Mouse (Mus musculus) heart, embryonic 12.5 days (tissue): ENCODE measurements around the gene Krba1. TPM values are rescaled to one million over a fixed set of nuclear protein-coding genes. Genes with fewer than 3 reads are reported as not detected.

ENCODE experiments used
- ATAC-seq: fragments of 200-750 bp; cut with Nextera tagmentation; 2 replicates; pipeline ENCODE4 v1.8.0; 2017; ENCODE audit warnings: moderate TSS enrichment, moderate library complexity; ENCODE audit not compliant: insufficient number of reproducible peaks, low FRiP score
- H3K27ac ChIP-seq: fragments of 300-500 bp; sonication (generic); 2 replicates; pipeline ENCODE4 v1.5.1; 2016; ENCODE audit warnings: mild to moderate bottlenecking, moderate library complexity; ENCODE audit not compliant: poor library complexity, severe bottlenecking
- H3K27me3 ChIP-seq: fragments of 300-500 bp; sonication (generic); replicated peaks from 2 replicates; pipeline ENCODE4 v1.6.1; 2016; ENCODE audit warnings: mild to moderate bottlenecking, moderate library complexity
- H3K36me3 ChIP-seq: fragments of 300-500 bp; sonication (generic); 2 replicates; pipeline ENCODE4 v1.6.1; 2016; ENCODE audit warnings: mild to moderate bottlenecking, moderate library complexity
- H3K4me1 ChIP-seq: fragments of 300-500 bp; sonication (generic); replicated peaks from 2 replicates; pipeline ENCODE4 v1.6.1; 2016; ENCODE audit warnings: mild to moderate bottlenecking
- H3K4me2 ChIP-seq: fragments of 300-500 bp; sonication (generic); 2 replicates; pipeline ENCODE4 v1.6.1; 2016; ENCODE audit warnings: mild to moderate bottlenecking, moderate library complexity
- H3K4me3 ChIP-seq: fragments of 300-500 bp; sonication (generic); 2 replicates; pipeline ENCODE4 v1.5.1; 2016; ENCODE audit warnings: mild to moderate bottlenecking
- H3K9ac ChIP-seq: fragments of 300-500 bp; sonication (generic); 2 replicates; pipeline ENCODE4 v1.6.1; 2016; ENCODE audit warnings: mild to moderate bottlenecking, moderate library complexity
- H3K9me3 ChIP-seq: fragments of 300-500 bp; sonication (generic); replicated peaks from 2 replicates; pipeline ENCODE4 v1.6.1; 2016; ENCODE audit warnings: mild to moderate bottlenecking, moderate library complexity
- WGBS: fragments of 180-500 bp; shearing (Covaris S2); methylation state at CpG from one replicate; pipeline ENCODE4 v1.1.7; 2016; 5-methylcytosine and 5-hydroxymethylcytosine counted together
- polyA plus RNA-seq: library from polyadenylated mRNA; unstranded; fragments of >200 nt; fragmentation: Nextera tagmentation; extraction: Ambion mirVana; gene quantifications from 2 replicates; pipeline ENCODE4 v1.2.1, GENCODE M21; 2016

Gene Krba1
- polyA plus RNA-seq = 21.2 and 21.8 TPM in 2 replicates

DNA sequence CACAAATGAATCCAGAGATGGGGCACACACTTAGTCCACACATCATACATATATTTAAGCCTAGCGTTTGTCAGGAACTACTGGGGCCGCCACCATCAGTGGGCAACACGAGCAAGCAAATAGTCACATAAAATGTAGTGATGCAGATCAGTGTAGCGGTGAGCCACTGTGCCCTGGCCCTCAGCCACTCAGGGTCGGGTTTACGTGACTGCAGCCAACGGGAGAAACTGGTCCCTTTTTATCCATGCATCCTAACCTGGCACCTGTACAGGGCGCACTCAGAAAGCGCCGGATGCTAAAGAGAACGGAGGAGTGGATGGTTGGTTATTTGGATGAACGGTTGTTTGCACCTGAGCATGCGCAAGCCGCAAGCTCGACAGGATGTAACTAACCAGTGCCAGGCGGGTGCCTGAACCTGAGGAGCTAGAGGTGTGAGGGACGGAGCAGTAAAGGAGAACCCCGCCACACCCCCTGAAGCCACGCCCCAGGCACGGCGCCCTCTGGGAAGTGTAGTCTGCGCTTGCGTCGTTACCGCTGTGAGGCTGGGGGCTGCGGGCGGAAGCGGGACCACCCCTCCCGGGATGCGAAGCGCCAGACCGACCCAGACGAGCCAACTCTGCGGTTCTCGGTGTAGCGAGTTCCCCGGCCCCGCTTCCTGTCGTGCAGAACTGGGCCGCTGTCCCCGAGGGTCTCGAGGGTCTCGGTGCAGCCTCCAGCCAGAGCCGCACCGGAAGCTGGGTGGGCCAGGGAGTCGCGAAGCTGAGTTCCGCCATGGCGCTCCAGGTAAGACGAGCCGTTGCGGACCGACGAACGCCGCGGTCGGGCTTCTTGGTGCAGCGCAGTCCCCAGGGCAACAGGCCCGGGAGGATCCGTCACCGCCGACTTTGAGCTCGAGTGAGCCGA is at the start of gene Krba1:
Krba1 (plus strand) TSS at position 482 of the 903 bp plus-strand sequence.
- peak; percentile 90 for ATAC-seq
- no peaks in the 10 kb centered on the region for H3K27me3 ChIP-seq
- peaks cover 34% of the 10 kb centered on the region for H3K4me1 ChIP-seq
- H3K27ac ChIP-seq = peak within 1 kb of the TSS; percentile 87
- peak within 1 kb of the TSS; percentile 82 for H3K4me3 ChIP-seq
- H3K9ac ChIP-seq = peak within 1 kb of the TSS; percentile 92
- H3K4me2 ChIP-seq = peak within 1 kb of the TSS; percentile 72
- H3K36me3 ChIP-seq = no peaks in the 10 kb centered on the region
- no peaks in the 10 kb centered on the region for H3K9me3 ChIP-seq
- 2% methylated on average over 65 of the region's 65 CpGs for WGBS

GRCm38 (mm10) chr6:48358897-48359296 is 36.5 kb upstream of the Krba1 start:
- WGBS = 63% methylated on average over 3 of the region's 3 CpGs
- Histone ChIP-seq H3K9me3 (no peaks in the 10 kb centered on the region), H3K27me3 (no peaks in the 10 kb centered on the region), H3K4me3 (no peak overlapping the region), H3K36me3 (no peaks in the 10 kb centered on the region), H3K4me1 (no peaks in the 10 kb centered on the region), H3K4me2 (no peak overlapping the region), H3K27ac (no peak overlapping the region), H3K9ac (no peak overlapping the region)
- ATAC-seq = no peak

DNA sequence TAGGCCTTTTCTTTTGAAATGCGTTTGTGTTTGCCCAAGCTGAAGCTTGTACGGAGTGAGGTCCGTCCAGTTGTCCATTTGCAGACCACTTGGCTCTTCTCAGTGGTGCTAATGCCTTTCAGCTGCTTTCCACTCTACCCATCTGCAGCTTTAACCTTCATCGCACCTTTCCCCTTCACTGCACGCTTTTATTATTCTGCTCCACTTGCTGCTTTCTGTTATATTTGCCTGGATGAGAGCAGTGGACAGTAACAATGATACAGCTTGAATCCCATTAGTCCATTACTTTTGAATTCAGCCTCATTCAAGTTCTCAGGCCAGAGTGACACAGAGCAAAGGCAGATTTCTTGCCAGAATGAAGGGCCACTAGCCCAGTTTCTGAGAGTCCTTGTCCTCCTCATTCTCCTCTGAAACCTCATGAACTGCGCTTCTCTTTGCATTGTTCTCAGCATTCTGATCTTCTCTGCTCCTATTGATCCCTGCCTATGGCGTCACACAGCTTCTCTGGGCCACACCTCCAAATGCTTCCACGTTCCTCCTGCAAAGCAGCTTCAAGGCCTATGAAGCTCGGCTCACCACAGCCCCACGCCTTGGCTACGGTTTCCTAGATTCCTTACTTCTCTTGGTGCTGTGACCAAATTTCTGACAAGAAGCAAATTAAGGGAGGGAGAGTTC is 28.9 kb upstream of the Krba1 start:
- Histone ChIP-seq H3K27me3 (no peaks in the 10 kb centered on the region), H3K9me3 (no peaks in the 10 kb centered on the region), H3K4me1 (no peaks in the 10 kb centered on the region), H3K4me3 (no peak overlapping the region), H3K27ac (no peak overlapping the region), H3K36me3 (no peaks in the 10 kb centered on the region), H3K4me2 (no peak overlapping the region), H3K9ac (no peak overlapping the region)
- WGBS = 71% methylated on average over 11 of the region's 11 CpGs
- ATAC-seq = no peak

- no peak overlapping the region for H3K4me2 ChIP-seq
- H3K36me3 ChIP-seq = no peaks in the 10 kb centered on the region
- H3K9me3 ChIP-seq = no peaks in the 10 kb centered on the region
- H3K9ac ChIP-seq = no peak overlapping the region
- no peaks in the 10 kb centered on the region for H3K27me3 ChIP-seq
- no peaks in the 10 kb centered on the region for H3K4me1 ChIP-seq
- no peak for ATAC-seq
- WGBS = 55% methylated on average over 3 of the region's 3 CpGs
- no peak overlapping the region for H3K27ac ChIP-seq
- H3K4me3 ChIP-seq = no peak overlapping the region
Observed at GRCm38 (mm10) chr6:48388221-48388620, 7.2 kb upstream of the Krba1 start.

- no peak overlapping the region for H3K27ac ChIP-seq
- no peak overlapping the region for H3K4me3 ChIP-seq
- peaks cover 25% of the 10 kb centered on the region for H3K4me1 ChIP-seq
- no peak overlapping the region for H3K9ac ChIP-seq
- no peaks in the 10 kb centered on the region for H3K27me3 ChIP-seq
- H3K4me2 ChIP-seq = no peak overlapping the region
- H3K36me3 ChIP-seq = no peaks in the 10 kb centered on the region
- ATAC-seq = no peak
- H3K9me3 ChIP-seq = no peaks in the 10 kb centered on the region
Observed at GRCm38 (mm10) chr6:48393811-48394210, 1.6 kb upstream of the Krba1 start.

DNA sequence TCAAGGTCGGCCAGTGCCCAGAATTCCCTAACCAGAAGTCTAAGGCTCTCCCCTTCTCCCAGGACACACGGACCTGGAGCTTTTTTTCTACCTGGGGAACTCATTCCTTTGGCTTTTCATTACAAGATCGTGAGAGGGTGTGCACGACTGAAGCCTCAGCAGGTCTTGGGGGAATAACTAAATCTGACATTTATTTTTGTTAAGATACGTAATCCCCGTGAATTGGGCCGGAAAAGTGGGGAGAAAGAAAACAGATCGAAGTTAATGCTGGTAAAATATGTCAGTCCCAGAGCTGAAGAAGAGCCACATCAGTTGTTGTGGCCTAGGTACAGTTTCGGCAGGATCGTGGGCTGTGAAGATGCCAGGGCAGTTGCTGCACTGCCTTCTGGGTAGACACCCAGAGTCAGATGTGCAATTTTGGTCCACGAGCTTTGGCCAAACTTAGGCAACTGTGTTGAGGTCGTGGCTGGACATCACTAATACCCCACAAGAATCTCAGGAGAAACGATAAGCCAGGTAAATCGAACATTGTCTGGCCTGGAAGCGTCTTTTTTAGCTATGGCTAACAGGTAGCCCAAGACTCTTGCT is 716 bp downstream of the Krba1 start:
- no peak for ATAC-seq
- H3K4me1 ChIP-seq = peaks cover 40% of the 10 kb centered on the region
- no peaks in the 10 kb centered on the region for H3K36me3 ChIP-seq
- peak overlapping the region; percentile 82 for H3K4me3 ChIP-seq
- peak overlapping the region; percentile 92 for H3K9ac ChIP-seq
- H3K27ac ChIP-seq = peak overlapping the region; percentile 87
- 33% methylated on average over 15 of the region's 15 CpGs for WGBS
- H3K4me2 ChIP-seq = peak overlapping the region; percentile 72
- H3K27me3 ChIP-seq = no peaks in the 10 kb centered on the region
- H3K9me3 ChIP-seq = no peaks in the 10 kb centered on the region

- Histone ChIP-seq H3K27me3 (no peaks in the 10 kb centered on the region), H3K9ac (peak overlapping the region; percentile 92), H3K27ac (peak overlapping the region; percentile 87), H3K4me1 (peaks cover 44% of the 10 kb centered on the region), H3K4me2 (peak overlapping the region; percentile 72), H3K4me3 (peak overlapping the region; percentile 82), H3K9me3 (no peaks in the 10 kb centered on the region), H3K36me3 (no peaks in the 10 kb centered on the region)
- ATAC-seq = no peak
- WGBS = 100% methylated on average over 1 of the region's 1 CpGs
Observed at GRCm38 (mm10) chr6:48396686-48397085, 1.3 kb downstream of the Krba1 start.

GRCm38 (mm10) chr6:48397336-48397735 is 1.9 kb downstream of the Krba1 start:
- H3K9ac ChIP-seq = no peak overlapping the region
- no peaks in the 10 kb centered on the region for H3K9me3 ChIP-seq
- no peak for ATAC-seq
- H3K4me3 ChIP-seq = no peak overlapping the region
- H3K27me3 ChIP-seq = no peaks in the 10 kb centered on the region
- H3K4me1 ChIP-seq = peaks cover 47% of the 10 kb centered on the region
- H3K36me3 ChIP-seq = no peaks in the 10 kb centered on the region
- peak overlapping the region; percentile 87 for H3K27ac ChIP-seq
- peak overlapping the region; percentile 72 for H3K4me2 ChIP-seq
- 31% methylated on average over 4 of the region's 4 CpGs for WGBS

DNA sequence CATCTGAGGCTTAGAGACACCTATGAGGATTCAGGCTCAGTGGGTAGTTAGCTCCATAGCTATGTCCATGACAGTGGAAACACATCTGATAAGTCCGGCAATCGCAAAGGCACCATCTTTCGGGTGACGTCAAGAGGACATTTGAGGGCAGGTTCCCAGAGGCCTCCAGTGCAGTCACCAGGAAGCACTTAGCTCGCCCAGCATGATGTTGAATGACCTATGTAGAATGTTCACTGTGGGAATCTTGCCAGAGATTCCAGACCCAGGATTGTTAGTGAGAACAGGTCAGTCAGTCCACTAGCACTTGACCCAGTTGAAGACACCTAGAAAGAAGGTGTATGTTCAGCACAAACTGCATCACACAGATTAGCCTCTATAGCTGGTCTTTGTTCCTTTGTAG is 4.5 kb downstream of the Krba1 start:
- Histone ChIP-seq H3K27me3 (no peaks in the 10 kb centered on the region), H3K36me3 (peaks cover 20% of the 10 kb centered on the region), H3K27ac (no peak overlapping the region), H3K9ac (no peak overlapping the region), H3K4me1 (peaks cover 55% of the 10 kb centered on the region), H3K4me3 (no peak overlapping the region), H3K4me2 (no peak overlapping the region), H3K9me3 (no peaks in the 10 kb centered on the region)
- WGBS = 83% methylated on average over 5 of the region's 5 CpGs
- ATAC-seq = no peak

GRCm38 (mm10) chr6:48404071-48404470 is 8.7 kb downstream of the Krba1 start:
- H3K9me3 ChIP-seq = no peaks in the 10 kb centered on the region
- peaks cover 38% of the 10 kb centered on the region for H3K4me1 ChIP-seq
- no peak overlapping the region for H3K4me3 ChIP-seq
- peaks cover 61% of the 10 kb centered on the region for H3K36me3 ChIP-seq
- H3K27me3 ChIP-seq = no peaks in the 10 kb centered on the region
- WGBS = 97% methylated on average over 5 of the region's 5 CpGs
- no peak for ATAC-seq
- H3K9ac ChIP-seq = no peak overlapping the region
- H3K4me2 ChIP-seq = no peak overlapping the region
- H3K27ac ChIP-seq = no peak overlapping the region

- 90% methylated on average over 4 of the region's 4 CpGs for WGBS
- no peak for ATAC-seq
- peaks cover 99% of the 10 kb centered on the region for H3K36me3 ChIP-seq
- H3K4me2 ChIP-seq = no peak overlapping the region
- peaks cover 19% of the 10 kb centered on the region for H3K4me1 ChIP-seq
- H3K27me3 ChIP-seq = no peaks in the 10 kb centered on the region
- no peak overlapping the region for H3K27ac ChIP-seq
- no peak overlapping the region for H3K4me3 ChIP-seq
- H3K9me3 ChIP-seq = no peaks in the 10 kb centered on the region
- no peak overlapping the region for H3K9ac ChIP-seq
Observed at GRCm38 (mm10) chr6:48409726-48410343, 14.4 kb downstream of the Krba1 start.
